Mouse (Mus musculus) gonadal fat pad, adult 2 months (tissue): ENCODE measurements around the gene Aurkaip1. TPM values are rescaled to one million over a fixed set of nuclear protein-coding genes. Genes with fewer than 3 reads are reported as not detected.

Experiments used
- DNase-seq: peaks from one replicate; pipeline ENCODE4 v3.0.0-alpha.2; 2012; ENCODE audit warnings: low read depth
- polyA plus RNA-seq: library from polyadenylated mRNA; depleted of rRNA; stranded (reverse); fragments of >200 nt; gene quantifications from 2 replicates; pipeline ENCODE4 v1.2.3, GENCODE M21; 2012; rRNA removed

Aurkaip1 gene
- polyA plus RNA-seq, 1 experiment, result 145 TPM

GRCm38 (mm10) chr4:155851951-155852411 is 20.9 kb downstream of the Aurkaip1 start:
- no peak for DNase-seq

DNA sequence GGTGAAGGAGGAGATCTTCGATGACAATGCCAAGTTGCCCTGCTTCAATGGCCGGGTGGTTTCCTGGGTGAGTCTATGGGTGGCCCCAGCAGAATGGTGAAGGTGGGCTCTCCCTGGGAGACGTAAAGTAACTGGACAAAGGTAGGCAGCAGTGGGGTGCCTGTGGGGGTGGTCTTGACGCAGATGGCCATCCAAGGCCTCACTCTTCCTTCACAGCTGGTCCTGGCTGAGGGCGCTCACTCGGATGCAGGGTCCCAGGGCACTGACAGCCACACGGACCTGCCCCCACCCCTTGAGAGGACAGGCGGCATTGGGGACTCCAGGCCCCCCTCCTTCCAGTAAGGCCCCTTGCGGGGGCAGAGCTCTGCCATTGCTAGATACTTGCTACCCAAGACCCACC is 22.3 kb downstream of the Aurkaip1 start:
- DNase-seq, result no peak

DNA sequence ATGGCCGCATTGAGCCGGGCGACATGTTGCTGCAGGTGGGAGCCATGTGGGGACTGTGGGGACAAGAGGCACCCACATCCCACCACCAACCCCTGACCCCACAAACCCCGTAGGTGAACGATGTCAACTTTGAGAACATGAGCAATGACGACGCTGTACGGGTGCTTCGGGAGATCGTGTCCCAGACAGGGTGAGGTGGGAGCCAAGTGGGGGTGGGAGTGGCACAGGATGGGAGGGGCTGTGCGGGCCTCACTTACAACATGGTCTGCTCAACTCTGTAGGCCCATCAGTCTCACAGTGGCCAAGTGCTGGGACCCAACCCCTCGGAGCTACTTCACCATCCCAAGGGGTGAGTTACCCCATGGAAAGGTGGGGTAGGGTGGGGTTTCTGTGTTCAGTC is 23.9 kb downstream of the Aurkaip1 start:
- DNase-seq, result no peak

DNA sequence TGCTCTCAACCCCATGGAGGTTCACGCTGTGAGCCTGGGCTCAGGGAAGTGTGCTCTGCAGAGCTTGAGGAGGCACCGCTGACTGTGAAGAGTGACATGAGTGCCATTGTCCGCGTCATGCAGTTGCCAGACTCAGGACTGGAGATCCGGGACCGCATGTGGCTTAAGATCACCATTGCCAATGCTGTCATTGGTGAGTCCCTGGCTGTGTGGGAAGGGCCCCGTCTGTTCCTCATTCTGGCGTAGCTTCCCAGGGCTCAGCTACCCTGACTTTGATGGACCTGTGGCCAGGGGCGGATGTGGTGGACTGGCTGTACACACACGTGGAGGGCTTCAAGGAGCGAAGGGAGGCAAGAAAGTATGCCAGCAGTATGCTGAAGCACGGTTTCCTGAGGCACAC is 25.0 kb downstream of the Aurkaip1 start:
- no peak for DNase-seq

- DNase-seq, result no peak
Measured at GRCm38 (mm10) chr4:155856881-155857280, 25.8 kb downstream of the Aurkaip1 start.

GRCm38 (mm10) chr4:155859318-155859717 is 28.2 kb downstream of the Aurkaip1 start:
- DNase-seq, result no peak

DNA sequence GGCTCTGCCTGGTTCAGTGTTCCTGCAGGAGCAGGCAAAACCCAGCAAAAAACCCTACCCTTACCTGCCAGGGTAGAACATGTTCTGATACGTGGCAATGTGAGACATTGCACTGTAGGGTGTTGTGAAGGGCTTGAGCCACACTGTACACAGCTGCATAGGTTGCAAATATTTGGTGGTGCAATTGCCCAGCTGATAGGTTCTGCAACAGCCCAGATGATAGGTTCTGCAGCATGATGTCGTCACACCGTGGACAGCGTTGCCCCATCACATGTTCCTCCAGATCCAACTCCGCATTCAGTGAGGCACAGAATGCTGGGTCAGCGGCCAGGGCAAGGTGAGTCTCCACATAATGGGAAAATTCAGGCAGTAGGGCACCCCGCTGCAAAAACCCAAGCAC is 30.7 kb downstream of the Aurkaip1 start:
- no peak for DNase-seq

DNA sequence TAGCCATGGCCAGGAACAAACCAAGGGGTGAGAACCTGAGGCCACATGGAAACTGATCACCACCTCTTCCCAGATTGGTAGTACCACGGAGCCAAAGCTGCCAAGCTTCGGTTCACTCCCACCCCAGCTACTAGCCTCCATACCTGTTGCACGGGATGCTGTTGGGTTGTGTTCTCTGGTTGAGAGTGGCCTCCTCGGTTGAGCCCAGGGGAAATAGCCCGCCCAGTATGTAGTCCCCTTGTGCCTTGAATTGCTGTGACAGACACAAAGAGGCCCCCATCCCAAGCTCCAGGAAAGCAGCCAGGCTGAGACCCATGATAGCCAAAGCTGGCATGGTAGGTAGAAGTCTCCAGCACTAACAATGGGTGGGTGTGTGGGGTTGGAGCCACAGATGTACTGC is 31.9 kb downstream of the Aurkaip1 start, which contains the start of gene Tas1r3:
TSS of gene Tas1r3 (minus strand) at position 362 of the 400 bp plus-strand sequence.
- DNase-seq, result no peak

DNA sequence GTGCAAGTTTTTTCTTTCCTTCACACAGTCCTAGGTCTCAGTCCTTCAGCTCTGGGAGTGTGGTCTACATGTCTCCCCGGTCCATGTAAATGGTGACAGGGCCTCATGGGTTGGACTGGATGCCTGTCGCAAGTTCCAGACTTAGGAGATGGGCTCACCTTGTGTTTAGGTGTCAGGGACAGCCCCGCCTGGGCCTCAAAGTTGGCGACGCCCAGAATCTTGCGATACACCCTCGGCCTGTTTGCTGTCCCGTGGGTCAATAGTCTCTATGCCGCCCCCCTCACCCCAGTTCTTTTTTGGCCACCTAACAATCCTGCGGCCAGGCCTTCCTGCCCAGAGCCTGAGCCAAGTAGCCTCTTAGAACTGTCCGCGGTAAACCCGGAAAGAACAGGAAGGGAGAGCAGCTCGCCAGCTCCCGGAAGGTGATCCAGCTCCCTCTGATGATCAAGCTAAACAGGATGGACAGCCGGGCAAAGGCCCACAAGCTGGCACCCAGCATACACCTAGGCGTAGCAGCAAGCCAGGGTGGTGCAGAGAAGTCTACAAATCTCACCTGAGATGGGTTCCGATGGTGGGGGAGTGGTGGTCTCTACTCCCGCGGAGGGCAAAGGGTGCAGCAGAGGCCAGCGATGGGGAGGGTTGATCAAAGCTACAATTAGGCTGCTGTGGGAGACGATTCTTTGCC is 37.7 kb downstream of the Aurkaip1 start:
- DNase-seq, result no peak

DNA sequence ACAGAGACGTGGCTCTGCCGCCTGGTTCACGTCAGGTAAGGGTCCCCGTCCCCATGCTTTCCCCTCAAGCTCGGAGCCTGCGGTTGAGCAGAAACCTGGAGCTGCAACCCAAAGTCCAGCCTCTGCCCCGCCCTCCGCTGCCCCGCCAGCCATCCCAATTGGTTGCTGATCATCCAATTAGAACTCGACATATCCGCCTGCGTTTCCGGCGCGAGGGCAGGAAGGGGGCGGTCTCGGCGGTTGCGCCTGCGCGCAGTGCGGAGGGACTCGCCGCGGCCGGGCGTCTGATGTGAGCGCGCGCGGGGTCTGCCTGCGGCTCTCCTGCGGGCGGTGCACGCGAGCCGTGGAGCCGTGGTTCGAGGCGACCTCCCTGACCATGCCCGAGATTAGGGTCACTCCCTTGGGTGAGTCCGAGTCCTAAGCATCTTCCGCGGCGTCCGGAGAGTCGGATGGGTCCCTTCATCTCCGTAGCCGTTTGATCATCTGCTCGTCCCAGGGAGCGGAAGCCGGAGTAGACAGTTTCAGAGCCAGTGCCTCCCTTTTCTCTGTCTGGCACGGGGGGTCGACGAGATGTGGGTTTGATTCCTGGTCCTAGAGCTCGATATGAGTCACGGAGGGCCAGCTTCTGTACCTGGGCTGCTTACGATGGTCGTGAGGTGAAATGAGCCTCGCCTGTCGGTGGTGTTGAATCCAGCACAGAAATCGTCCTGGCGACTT is 38.4 kb downstream of the Aurkaip1 start, which contains the start of the genes Cptp and Ints11:
TSS of gene Cptp (minus strand) at position 124 of the 717 bp plus-strand sequence.
TSS of gene Ints11 (plus strand) at position 230 of the 717 bp plus-strand sequence.
- DNase-seq, result no peak

DNA sequence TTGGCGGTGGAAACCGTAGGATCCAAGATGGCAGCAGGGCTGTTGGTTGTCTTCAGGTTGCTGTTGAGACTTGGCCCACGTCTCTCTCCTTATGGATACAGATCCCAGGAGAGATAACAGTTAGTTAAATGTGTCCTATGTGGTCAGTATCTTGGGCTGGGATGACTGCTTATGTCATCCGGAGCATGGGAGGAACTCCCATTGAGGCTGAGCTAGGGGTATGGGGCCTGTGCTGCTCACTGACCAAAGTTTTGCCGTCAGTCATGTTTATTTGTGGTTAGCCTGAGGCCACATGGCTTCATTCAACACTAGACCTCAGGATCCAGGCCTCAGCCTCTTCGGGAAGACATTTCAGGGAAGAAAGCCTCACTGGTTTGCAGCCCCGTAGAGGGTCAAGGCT is 40.3 kb downstream of the Aurkaip1 start:
- no peak for DNase-seq

Other genes with a start within 250 kb of the Aurkaip1 start
- 29.2 and 40.0 TPM in 2 replicates for gene Slc35e2, start 229.9 kb upstream of the Aurkaip1 start, polyA plus RNA-seq
- 17.2 and 26.3 TPM in 2 replicates for gene Cdk11b, start 206.4 kb upstream of the Aurkaip1 start, polyA plus RNA-seq
- gene Gm10563, start 185.9 kb upstream of the Aurkaip1 start, polyA plus RNA-seq, result not detected in 2 replicates
- gene Mmp23, start 177.9 kb upstream of the Aurkaip1 start, polyA plus RNA-seq, result 58.9 and 64.6 TPM in 2 replicates
- gene Mib2, start 162.1 kb upstream of the Aurkaip1 start, polyA plus RNA-seq, result 52.9 TPM in 2 replicates
- 35.3 and 39.7 TPM in 2 replicates for gene Fndc10, start 136.9 kb upstream of the Aurkaip1 start, polyA plus RNA-seq
- gene Ssu72, start 126.5 kb upstream of the Aurkaip1 start, polyA plus RNA-seq, result 105 and 122 TPM in 2 replicates
- 0.98 and 1.2 TPM in 2 replicates for gene Tmem240, start 96.5 kb upstream of the Aurkaip1 start, polyA plus RNA-seq
- gene Atad3a, start 70.2 kb upstream of the Aurkaip1 start, polyA plus RNA-seq, result 52.8 and 68.3 TPM in 2 replicates
- 21.2 and 28.0 TPM in 2 replicates for gene Vwa1, start 56.6 kb upstream of the Aurkaip1 start, polyA plus RNA-seq
- gene Tmem88b, start 45.4 kb upstream of the Aurkaip1 start, polyA plus RNA-seq, result 2.4 and 4.7 TPM in 2 replicates
- 1.9 and 2.6 TPM in 2 replicates for gene Ankrd65, start 40.8 kb upstream of the Aurkaip1 start, polyA plus RNA-seq
- 71.2 and 101 TPM in 2 replicates for gene Mrpl20, start 28.4 kb upstream of the Aurkaip1 start, polyA plus RNA-seq
- gene Ccnl2, start 18.8 kb upstream of the Aurkaip1 start, polyA plus RNA-seq, result 63.7 and 69.3 TPM in 2 replicates
- gene Mxra8, start 8.4 kb downstream of the Aurkaip1 start, polyA plus RNA-seq, result 156 and 190 TPM in 2 replicates
- gene Dvl1, start 16.1 kb downstream of the Aurkaip1 start, polyA plus RNA-seq, result 124 and 139 TPM in 2 replicates
- 0.34 and 0.43 TPM in 2 replicates for gene Tas1r3, start 32.1 kb downstream of the Aurkaip1 start, polyA plus RNA-seq
- 30.8 and 31.0 TPM in 2 replicates for gene Cptp, start 38.2 kb downstream of the Aurkaip1 start, polyA plus RNA-seq
- gene Ints11, start 38.3 kb downstream of the Aurkaip1 start, polyA plus RNA-seq, result 33.7 and 36.5 TPM in 2 replicates
- gene Pusl1, start 60.5 kb downstream of the Aurkaip1 start, polyA plus RNA-seq, result 44.0 and 49.9 TPM in 2 replicates
- gene Acap3, start 60.5 kb downstream of the Aurkaip1 start, polyA plus RNA-seq, result 27.7 and 28.2 TPM in 2 replicates
- 47.7 and 53.3 TPM in 2 replicates for gene Ube2j2, start 112.6 kb downstream of the Aurkaip1 start, polyA plus RNA-seq
- 131 and 135 TPM in 2 replicates for gene C1qtnf12, start 131.0 kb downstream of the Aurkaip1 start, polyA plus RNA-seq
- 8.8 and 9.6 TPM in 2 replicates for gene B3galt6, start 161.4 kb downstream of the Aurkaip1 start, polyA plus RNA-seq
- 119 and 131 TPM in 2 replicates for gene Sdf4, start 161.6 kb downstream of the Aurkaip1 start, polyA plus RNA-seq
- 3.5 and 3.8 TPM in 2 replicates for gene Tnfrsf4, start 182.6 kb downstream of the Aurkaip1 start, polyA plus RNA-seq
- 3.5 and 3.6 TPM in 2 replicates for gene Tnfrsf18, start 194.9 kb downstream of the Aurkaip1 start, polyA plus RNA-seq
- 17.0 and 21.7 TPM in 2 replicates for gene Ttll10, start 228.1 kb downstream of the Aurkaip1 start, polyA plus RNA-seq